Mouse (Mus musculus): ENCODE results near the gene Ugt1a6b.
"Not testable (repeated sequence)": the region's sequence is repeated elsewhere in the genome, so short reads cannot be mapped to it uniquely, and the experiment has no call there.

The Ugt1a6b gene

DNA sequence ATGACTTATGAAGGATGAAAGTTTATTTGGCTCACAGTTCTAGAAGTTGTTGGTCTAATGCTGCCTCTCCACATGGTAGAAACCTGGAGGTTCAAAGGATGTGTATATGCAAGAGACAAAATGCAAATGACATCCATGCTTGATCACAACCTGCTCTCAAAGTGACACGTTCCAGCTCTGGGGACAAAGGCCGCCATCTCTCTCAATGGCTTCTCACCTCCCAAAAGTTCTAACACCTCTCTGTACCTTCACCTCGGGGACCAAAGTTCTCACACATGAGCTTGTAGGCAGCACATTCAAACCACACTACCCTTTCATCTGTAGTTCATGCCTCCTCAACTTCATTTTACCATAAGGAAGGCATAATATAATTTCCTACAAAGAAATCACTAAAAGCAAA is 114.5 kb downstream of the Ugt1a6b start:
- peaks cover 8% of the 10 kb centered on the region for H3K9me3 ChIP-seq (ENCODE audit: low read length)
- H3K4me3 ChIP-seq (replicated peaks; ENCODE audit: low read length) = no peak overlapping the region
- no peaks in the 10 kb centered on the region for H3K4me1 ChIP-seq (replicated peaks; ENCODE audit: low read depth, low read length)
- peaks cover 2% of the 10 kb centered on the region; the same call in 1 of the 2 replicates for H3K27me3 ChIP-seq (ENCODE audit: insufficient read depth, low read length)
- no peaks in the 10 kb centered on the region for H3K36me3 ChIP-seq (ENCODE audit: insufficient read depth, low read length)
- TF ChIP-seq CTCF (conservative IDR thresholded peaks at IDR 0.05; ENCODE audit: low read length) (no peak), POU5F1 (IDR thresholded peaks at IDR 0.05; ENCODE audit: borderline replicate concordance, low read length) (no peak), NANOG (IDR thresholded peaks at IDR 0.05; ENCODE audit: borderline replicate concordance, low read length) (no peak)

GRCm38 (mm10) chr1:88218051-88218450 is 115.0 kb downstream of the Ugt1a6b start:
- peaks cover 2% of the 10 kb centered on the region; the same call in 1 of the 2 replicates for H3K27me3 ChIP-seq (ENCODE audit: insufficient read depth, low read length)
- peaks cover 8% of the 10 kb centered on the region for H3K9me3 ChIP-seq (ENCODE audit: low read length)
- no peaks in the 10 kb centered on the region for H3K4me1 ChIP-seq (replicated peaks; ENCODE audit: low read depth, low read length)
- H3K36me3 ChIP-seq (ENCODE audit: insufficient read depth, low read length) = no peaks in the 10 kb centered on the region
- TF ChIP-seq POU5F1 (IDR thresholded peaks at IDR 0.05; ENCODE audit: borderline replicate concordance, low read length) = no peak
- TF ChIP-seq NANOG (IDR thresholded peaks at IDR 0.05; ENCODE audit: borderline replicate concordance, low read length) = no peak
- no peak for TF ChIP-seq CTCF (conservative IDR thresholded peaks at IDR 0.05; ENCODE audit: low read length)
- H3K4me3 ChIP-seq (replicated peaks; ENCODE audit: low read length) = no peak overlapping the region

GRCm38 (mm10) chr1:88218591-88218990 is 115.5 kb downstream of the Ugt1a6b start:
- TF ChIP-seq POU5F1 (IDR thresholded peaks at IDR 0.05; ENCODE audit: borderline replicate concordance, low read length) (no peak), NANOG (IDR thresholded peaks at IDR 0.05; ENCODE audit: borderline replicate concordance, low read length) (no peak), CTCF (conservative IDR thresholded peaks at IDR 0.05; ENCODE audit: low read length) (no peak)
- Histone ChIP-seq H3K36me3 (ENCODE audit: insufficient read depth, low read length) (no peaks in the 10 kb centered on the region), H3K4me1 (replicated peaks; ENCODE audit: low read depth, low read length) (no peaks in the 10 kb centered on the region), H3K9me3 (ENCODE audit: low read length) (peaks cover 8% of the 10 kb centered on the region), H3K4me3 (replicated peaks; ENCODE audit: low read length) (no peak overlapping the region), H3K27me3 (ENCODE audit: insufficient read depth, low read length) (peaks cover 2% of the 10 kb centered on the region; the same call in 1 of the 2 replicates)

DNA sequence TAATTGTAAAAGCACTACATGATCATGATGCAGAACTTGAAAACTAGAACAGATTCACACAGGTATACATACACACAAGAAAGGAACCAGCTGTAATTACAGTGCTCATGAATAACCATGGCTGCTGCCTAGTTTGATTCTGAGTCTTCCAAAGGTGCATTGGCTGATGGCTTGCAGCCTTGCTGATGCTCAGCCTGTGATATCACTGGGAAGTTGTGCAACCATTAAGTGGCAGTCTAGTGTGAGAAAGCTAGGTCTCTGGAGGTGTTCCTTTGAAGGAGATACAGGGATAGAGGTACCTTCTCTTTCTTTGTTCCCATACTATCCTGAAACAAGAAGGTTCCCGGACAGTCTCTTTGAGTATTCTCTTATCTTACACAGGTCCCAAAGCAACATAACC is 116.0 kb downstream of the Ugt1a6b start:
- H3K4me3 ChIP-seq (replicated peaks; ENCODE audit: low read length) = no peak overlapping the region
- TF ChIP-seq CTCF (conservative IDR thresholded peaks at IDR 0.05; ENCODE audit: low read length) (no peak), POU5F1 (IDR thresholded peaks at IDR 0.05; ENCODE audit: borderline replicate concordance, low read length) (no peak), NANOG (IDR thresholded peaks at IDR 0.05; ENCODE audit: borderline replicate concordance, low read length) (no peak)
- no peaks in the 10 kb centered on the region for H3K36me3 ChIP-seq (ENCODE audit: insufficient read depth, low read length)
- no peaks in the 10 kb centered on the region; the same call in 1 of the 2 replicates for H3K27me3 ChIP-seq (ENCODE audit: insufficient read depth, low read length)
- no peaks in the 10 kb centered on the region for H3K4me1 ChIP-seq (replicated peaks; ENCODE audit: low read depth, low read length)
- H3K9me3 ChIP-seq (ENCODE audit: low read length) = peaks cover 8% of the 10 kb centered on the region

DNA sequence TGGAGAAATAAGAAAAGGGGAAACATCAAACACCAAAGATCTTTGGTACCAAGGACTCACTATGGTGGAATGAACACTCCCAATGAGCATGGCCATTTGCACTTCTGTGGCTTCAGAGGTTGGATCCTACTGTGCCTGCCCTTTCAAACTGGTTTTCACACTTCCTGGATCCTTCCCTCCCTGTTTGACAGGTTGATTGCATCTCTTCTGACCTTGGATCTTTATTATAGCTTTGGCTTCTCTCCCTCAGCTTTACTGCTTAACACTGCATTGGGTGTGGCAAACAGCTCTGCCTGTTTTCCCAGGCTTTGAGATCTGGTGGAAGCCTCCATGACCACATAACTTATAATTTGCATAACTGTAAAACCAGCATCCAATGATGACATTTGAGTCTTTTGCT is 117.3 kb downstream of the Ugt1a6b start:
- Histone ChIP-seq H3K36me3 (ENCODE audit: insufficient read depth, low read length) (no peaks in the 10 kb centered on the region), H3K27me3 (ENCODE audit: insufficient read depth, low read length) (no peaks in the 10 kb centered on the region), H3K9me3 (ENCODE audit: low read length) (peaks cover 8% of the 10 kb centered on the region), H3K4me1 (replicated peaks; ENCODE audit: low read depth, low read length) (no peaks in the 10 kb centered on the region), H3K4me3 (replicated peaks; ENCODE audit: low read length) (no peak overlapping the region)
- TF ChIP-seq CTCF (conservative IDR thresholded peaks at IDR 0.05; ENCODE audit: low read length) (no peak), NANOG (IDR thresholded peaks at IDR 0.05; ENCODE audit: borderline replicate concordance, low read length) (no peak), POU5F1 (IDR thresholded peaks at IDR 0.05; ENCODE audit: borderline replicate concordance, low read length) (no peak)

GRCm38 (mm10) chr1:88222216-88222615 is 119.2 kb downstream of the Ugt1a6b start:
- Histone ChIP-seq H3K9me3 (ENCODE audit: low read length) (peaks cover 5% of the 10 kb centered on the region), H3K4me1 (replicated peaks; ENCODE audit: low read depth, low read length) (no peaks in the 10 kb centered on the region), H3K36me3 (ENCODE audit: insufficient read depth, low read length) (no peaks in the 10 kb centered on the region), H3K4me3 (replicated peaks; ENCODE audit: low read length) (no peak overlapping the region), H3K27me3 (ENCODE audit: insufficient read depth, low read length) (no peaks in the 10 kb centered on the region)
- TF ChIP-seq CTCF (conservative IDR thresholded peaks at IDR 0.05; ENCODE audit: low read length) (no peak), POU5F1 (IDR thresholded peaks at IDR 0.05; ENCODE audit: borderline replicate concordance, low read length) (no peak), NANOG (IDR thresholded peaks at IDR 0.05; ENCODE audit: borderline replicate concordance, low read length) (no peak)

GRCm38 (mm10) chr1:88223011-88223515 is 120.0 kb downstream of the Ugt1a6b start:
- not testable (repeated sequence) for H3K36me3 ChIP-seq (ENCODE audit: insufficient read depth, low read length); H3K27me3 ChIP-seq (ENCODE audit: insufficient read depth, low read length); H3K9me3 ChIP-seq (ENCODE audit: low read length); H3K4me3 ChIP-seq (replicated peaks; ENCODE audit: low read length); H3K4me1 ChIP-seq (replicated peaks; ENCODE audit: low read depth, low read length)

- Histone ChIP-seq H3K27me3 (ENCODE audit: insufficient read depth, low read length) (no peaks in the 10 kb centered on the region), H3K36me3 (ENCODE audit: insufficient read depth, low read length) (no peaks in the 10 kb centered on the region), H3K4me3 (replicated peaks; ENCODE audit: low read length) (no peak overlapping the region), H3K9me3 (ENCODE audit: low read length) (no peaks in the 10 kb centered on the region), H3K4me1 (replicated peaks; ENCODE audit: low read depth, low read length) (no peaks in the 10 kb centered on the region)
- TF ChIP-seq CTCF (conservative IDR thresholded peaks at IDR 0.05; ENCODE audit: low read length) (no peak), NANOG (IDR thresholded peaks at IDR 0.05; ENCODE audit: borderline replicate concordance, low read length) (no peak), POU5F1 (IDR thresholded peaks at IDR 0.05; ENCODE audit: borderline replicate concordance, low read length) (no peak)
These were observed 120.5 kb downstream of the Ugt1a6b start for GRCm38 (mm10) chr1:88223591-88223990.

DNA sequence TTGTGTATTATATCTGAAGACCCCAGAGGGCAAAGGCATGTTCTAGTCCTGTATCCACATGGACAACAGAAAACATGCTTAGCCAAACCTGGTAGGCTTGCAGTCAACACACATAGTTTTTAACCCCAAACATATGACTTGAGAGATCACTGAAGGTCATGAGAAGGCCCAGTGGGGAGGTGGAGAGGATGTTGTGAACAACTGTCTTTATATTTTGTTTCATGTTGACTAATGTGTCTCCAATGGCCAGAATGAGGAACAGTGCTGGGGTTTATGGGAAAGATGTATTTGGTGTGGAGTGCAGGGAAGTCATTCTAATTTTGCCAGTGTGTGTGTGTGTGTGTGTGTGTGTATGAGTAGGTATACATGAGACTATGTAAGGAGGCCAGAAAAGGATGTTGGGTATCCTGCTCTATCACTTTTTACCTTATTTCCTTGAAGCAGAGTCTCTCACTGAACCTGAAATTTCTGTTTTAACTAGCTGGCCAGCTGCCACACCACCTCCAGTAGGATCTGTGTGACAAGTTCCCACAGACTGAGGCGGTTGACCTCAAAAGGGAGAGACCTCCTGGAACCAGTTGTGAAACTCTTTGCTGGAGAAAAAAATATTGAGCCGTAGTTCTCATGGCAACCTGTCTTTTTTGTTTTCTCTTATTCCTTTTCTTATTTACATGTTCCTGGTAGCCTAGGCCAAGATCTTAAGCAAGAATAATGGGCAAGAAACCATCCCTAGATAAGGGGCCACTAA is 121.2 kb downstream of the Ugt1a6b start:
- Histone ChIP-seq H3K27me3 (ENCODE audit: insufficient read depth, low read length) (no peaks in the 10 kb centered on the region), H3K4me3 (replicated peaks; ENCODE audit: low read length) (no peak overlapping the region), H3K36me3 (ENCODE audit: insufficient read depth, low read length) (no peaks in the 10 kb centered on the region), H3K9me3 (ENCODE audit: low read length) (no peaks in the 10 kb centered on the region), H3K4me1 (replicated peaks; ENCODE audit: low read depth, low read length) (no peaks in the 10 kb centered on the region)
- TF ChIP-seq CTCF (conservative IDR thresholded peaks at IDR 0.05; ENCODE audit: low read length) (no peak), NANOG (IDR thresholded peaks at IDR 0.05; ENCODE audit: borderline replicate concordance, low read length) (no peak), POU5F1 (IDR thresholded peaks at IDR 0.05; ENCODE audit: borderline replicate concordance, low read length) (no peak)

DNA sequence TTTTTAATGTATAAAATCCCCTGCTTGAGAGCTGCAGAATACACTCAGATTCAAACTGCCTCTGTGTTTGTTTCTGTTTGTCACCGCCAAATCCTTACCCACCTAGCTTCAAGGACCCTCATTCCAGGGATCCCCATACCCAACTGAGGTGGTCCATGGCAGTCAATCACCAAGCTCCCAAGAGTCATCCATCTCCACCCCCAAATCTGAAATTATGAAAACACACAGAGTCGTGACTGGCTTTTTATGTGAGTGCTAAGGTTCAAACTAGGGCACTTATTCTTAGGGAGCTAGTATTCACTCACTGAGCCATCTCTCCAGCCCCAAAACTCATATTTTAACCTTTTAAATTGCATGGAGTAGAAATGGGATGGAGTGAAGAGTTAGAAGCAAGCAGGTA is 122.2 kb downstream of the Ugt1a6b start:
- not testable (repeated sequence) for H3K36me3 ChIP-seq (ENCODE audit: insufficient read depth, low read length); H3K9me3 ChIP-seq (ENCODE audit: low read length); H3K27me3 ChIP-seq (ENCODE audit: insufficient read depth, low read length); H3K4me1 ChIP-seq (replicated peaks; ENCODE audit: low read depth, low read length); H3K4me3 ChIP-seq (replicated peaks; ENCODE audit: low read length)

Data from E14TG2a.4 (cell line).